Mouse (Mus musculus) adrenal gland, adult 2 months (tissue): ENCODE results near the gene Palm2. TPM values are rescaled to one million over a fixed set of nuclear protein-coding genes. Genes with fewer than 3 reads are reported as not detected.

Experiments
- DNase-seq: peaks from one replicate; pipeline ENCODE4 v3.0.0; 2021
- polyA plus RNA-seq: library from polyadenylated mRNA; depleted of rRNA; stranded (reverse); fragments of >200 nt; gene quantifications from 2 replicates; pipeline ENCODE4 v1.2.3, GENCODE M21; 2012
- total RNA-seq, 2 experiments: library from RNA; stranded (reverse); gene quantifications; 2 replicates each; pipeline ENCODE4 v1.2.3; 2021

Palm2 gene
- total and polyA plus RNA-seq, 3 experiments = 1.9 to 39.5 (median 20.0) TPM

DNA sequence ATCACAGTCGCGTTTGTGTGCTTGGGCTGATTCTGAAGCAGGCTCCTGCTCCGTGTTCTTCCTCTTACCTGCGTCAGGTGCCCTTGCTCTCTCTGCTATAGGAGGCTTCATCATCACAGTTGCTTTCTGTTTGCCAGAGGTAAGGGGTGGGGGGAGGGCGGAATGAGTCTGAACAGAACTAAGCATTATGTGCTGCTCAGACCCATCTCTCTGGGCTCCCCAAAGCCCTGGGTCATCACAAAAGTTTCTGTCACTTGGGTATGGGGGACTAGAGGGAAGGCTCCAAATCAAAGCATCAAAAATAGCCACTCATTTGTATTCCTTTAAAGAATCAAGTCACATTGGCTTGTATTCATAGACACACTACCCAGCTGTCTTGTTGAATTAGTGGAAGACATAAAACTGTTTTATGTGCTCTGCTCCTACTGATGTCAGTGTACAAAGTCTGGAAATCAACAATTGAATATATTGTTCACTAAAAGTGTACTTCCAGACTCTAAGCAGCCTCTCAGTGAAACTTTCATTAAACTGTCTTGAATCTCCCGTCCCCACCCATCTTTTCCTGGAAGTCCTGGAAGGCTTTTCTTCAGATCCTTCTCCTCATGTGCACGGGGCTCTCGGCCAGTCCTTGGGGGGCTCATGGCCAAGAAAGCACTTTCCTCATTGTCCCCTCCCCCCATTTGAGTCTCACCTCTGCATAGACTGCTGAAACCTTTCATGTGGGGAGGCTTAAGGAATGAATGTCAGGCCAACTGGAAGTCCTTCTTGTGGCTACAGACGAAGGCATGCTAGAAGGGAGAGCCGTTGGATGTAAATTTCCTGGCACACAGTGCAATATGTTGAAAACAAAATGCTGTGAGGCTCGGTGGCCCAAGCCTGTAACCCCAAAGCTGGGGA, 269.8 kb downstream of the Palm2 start:
- no peak for DNase-seq

DNA sequence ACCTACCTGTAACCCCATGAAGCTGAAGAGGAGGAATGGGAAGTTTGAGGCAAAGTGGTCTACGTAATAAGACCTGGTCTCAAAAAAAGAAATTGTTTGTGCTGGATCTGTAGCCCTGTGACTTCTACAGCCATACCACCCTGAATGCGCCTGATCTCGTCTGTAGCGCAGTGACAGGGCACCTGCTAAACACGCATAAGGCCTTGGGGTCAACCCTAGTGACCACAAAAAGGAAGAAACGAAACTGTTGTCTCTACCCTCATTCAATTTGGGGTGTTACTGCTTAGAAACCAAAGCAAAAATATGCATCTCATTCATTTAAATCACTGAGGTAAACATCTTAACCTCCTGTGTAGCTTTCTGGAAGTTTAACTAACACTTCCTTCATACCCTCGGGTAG, 270.5 kb downstream of the Palm2 start:
- DNase-seq = no peak

DNA sequence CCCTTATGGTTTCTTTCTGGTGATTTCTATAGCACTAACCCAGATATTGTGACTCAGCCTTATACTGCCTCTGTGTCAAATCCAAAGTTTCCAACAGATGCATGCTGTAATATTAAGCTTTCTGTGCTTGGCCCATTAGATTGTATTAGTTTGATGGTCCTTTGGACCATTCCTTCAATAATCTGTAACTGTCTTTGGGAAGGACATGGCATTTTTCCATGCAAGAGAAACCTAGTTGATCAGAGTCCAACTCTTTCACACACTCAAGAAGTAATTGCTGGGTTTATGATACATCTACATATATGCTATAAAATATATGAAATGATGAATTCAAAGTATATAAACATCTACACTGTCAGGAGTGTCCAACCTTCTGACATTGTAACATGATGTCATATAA, 281.8 kb downstream of the Palm2 start:
- no peak for DNase-seq

DNA sequence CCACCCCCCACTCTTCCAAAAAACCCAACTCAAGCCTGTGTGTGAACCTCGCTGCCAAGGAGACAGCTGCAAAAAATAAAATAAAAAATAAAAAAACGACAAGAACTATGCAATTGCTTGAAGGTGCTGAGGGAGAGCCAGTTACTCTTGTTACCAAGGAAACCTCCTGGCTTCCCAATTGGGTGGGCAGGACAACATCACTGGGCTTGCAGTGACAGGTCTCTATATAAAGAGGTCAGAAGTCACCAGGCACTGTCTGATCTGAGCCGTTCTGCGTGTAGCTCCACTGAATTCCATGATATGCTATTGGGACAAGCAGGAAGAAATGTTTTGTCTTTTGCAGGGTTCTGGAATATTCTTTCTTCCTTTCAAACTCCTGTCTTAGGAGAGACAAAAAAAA, 282.7 kb downstream of the Palm2 start:
- DNase-seq = no peak

DNA sequence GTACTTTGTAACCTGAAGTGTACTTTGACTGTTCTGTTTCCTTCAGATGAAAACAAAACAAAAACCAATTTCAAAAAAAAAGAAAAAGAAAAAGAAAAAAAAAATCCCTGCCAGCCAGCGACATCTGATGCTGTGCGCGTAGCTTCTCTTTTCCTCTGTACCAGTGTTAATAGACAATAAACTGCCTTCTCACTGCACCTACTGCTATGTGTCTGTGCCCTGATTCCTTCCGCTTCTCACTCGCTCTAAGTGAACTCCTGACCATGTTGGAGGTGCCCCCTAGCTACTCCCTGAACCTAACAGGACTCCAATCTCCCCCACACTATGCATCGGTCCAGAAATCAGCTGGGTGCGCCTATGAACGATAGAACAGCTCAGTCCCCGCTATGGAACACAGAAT, 283.3 kb downstream of the Palm2 start, which contains the start of gene Akap2:
Gene Akap2, plus strand, starts transcription at position 304 of the 400 bp plus-strand sequence.
- no peak for DNase-seq

DNA sequence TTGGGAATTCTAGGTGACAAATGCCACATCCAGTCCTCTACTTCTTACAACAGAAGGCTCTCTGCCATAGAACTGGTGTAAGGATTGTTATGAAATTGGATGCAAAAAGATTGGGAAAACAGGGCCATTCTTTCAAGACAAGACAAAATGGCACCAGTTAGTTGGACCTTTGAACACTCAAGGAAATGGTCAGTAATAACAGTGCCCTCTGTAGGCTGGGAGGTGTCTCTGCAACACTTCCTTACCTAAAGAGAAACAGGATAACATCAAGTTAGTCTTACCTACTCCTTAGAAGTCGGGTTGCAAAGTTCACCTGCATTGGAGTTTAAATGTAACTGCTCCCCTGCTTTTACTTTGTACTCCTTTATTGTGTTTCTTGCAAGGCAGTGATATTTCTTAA, 285.3 kb downstream of the Palm2 start:
- no peak for DNase-seq

DNA sequence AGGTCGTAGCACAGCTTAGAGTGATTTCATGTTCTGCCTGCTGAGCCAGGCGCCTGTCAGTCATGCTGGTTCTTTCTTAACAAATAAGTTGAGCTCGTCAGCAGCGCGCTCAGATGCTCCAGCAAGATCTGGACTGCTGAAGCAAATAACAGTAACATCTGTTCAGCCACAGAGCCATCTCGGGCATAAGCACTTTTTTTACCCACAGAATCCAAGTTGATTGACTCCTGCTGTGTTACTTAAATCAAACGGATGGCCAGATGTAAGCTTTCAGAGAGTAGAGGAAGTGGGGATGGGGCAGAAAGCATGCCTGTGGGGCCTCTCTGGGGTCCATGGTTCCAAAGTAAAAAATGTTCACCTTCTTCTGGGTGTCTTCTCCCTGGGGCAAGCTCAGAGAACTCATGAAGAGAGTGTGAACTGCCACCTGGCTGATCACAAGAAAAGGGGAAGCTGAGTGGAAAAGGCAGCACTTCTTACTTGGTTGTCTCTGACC, 286.9 kb downstream of the Palm2 start:
- DNase-seq = no peak

DNA sequence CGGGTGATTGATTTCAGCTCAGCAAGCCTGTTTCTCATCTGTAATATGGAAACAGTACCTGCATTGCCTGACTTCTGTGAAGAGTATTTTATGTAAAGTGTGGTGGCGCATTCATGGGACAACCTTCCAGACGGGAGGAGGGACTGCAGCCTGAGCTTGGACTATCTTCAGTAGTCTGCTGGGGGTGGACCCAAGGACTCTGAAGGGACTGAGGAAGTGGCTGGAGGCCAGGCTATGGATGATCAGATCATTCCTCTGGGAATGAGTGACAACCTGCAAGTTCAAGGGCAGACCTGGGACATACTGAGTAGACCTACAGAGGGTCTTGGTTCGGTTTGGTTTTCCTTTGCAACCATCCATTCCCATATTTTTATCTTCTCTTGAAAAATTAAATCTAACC, 288.2 kb downstream of the Palm2 start:
- no peak for DNase-seq

DNA sequence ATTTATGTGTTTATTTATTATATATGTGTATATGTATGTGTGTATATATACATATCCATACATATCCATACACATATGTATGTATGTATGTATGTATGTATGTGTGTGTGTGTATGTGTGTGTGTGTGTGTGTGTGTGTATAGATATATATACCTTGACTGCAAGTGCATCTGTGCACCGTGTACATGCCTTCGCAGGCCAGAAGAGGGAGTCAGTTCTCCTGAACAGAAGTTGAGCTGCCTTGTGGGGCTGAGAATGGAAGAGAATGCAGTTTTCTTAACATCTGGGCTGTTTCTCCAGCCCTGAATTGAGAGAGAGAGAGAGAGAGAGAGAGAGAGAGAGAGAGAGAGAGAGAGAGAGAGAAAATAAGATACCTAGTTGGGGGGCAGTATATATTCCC, 289.6 kb downstream of the Palm2 start:
- DNase-seq = no peak

DNA sequence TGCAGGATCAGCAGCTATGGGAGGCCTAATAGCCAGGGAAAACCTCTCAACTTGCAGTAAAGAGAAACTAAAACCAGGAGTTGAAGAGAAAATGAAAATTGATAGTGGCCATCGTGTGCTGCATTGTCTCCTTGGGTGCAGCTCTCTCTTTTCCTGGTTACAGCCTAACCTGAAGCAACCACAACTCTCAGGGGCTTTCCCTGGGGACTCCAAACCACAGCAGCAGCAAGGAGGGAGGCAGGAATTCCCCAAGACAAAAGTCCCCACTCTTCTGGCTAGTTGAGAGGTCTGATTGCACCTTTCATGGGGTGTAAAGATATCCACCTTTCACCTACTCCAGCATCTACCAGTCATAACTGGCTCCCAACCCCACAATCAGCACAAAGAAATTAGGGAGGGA, 291.5 kb downstream of the Palm2 start:
- no peak for DNase-seq

DNA sequence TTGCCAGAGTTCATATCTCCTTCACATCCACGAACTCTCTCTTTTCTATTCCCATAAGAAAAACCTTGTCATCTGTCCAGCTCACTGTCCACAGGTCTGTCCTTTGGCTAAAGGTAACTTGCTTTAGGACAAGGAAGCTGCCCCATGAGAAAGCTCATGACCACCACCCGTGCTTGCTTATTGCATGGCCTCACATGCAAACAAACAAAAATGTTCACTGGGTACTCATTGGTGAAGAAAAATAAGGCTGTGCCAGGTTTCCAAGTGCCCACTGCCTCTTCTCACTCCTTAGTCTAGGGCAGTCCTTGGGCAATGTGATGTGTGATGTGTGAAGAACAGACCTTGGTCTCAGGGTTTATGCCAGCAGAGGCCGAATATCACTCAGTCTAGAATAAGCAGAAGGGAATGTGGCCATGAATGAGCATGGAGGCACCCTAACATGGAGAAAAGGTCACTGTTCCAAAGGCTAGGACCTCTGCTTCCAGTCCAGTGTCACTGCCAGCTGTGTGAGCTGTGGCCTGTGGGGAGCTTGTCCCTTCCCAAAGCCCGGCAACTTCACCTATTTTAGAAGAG, 294.6 kb downstream of the Palm2 start:
- peak; percentile 70 for DNase-seq

DNA sequence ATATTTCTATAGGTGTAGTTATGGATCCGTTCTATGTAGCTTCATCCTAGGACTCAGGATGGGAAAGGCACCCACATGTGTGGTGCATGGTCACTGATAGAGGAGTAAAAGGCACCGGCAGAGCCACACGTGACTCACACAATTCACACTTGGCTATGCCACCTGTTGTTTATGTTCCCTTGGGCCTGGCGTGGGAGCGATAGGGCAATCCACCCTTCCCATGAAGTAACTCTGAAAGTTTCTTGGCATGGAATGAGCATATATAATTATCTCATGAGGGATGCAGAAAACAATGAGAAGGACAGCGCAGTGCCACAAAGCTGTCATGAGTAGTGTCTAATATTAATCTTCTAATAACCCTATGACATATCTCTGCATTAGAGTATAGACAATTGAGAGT, 296.0 kb downstream of the Palm2 start:
- no peak for DNase-seq

DNA sequence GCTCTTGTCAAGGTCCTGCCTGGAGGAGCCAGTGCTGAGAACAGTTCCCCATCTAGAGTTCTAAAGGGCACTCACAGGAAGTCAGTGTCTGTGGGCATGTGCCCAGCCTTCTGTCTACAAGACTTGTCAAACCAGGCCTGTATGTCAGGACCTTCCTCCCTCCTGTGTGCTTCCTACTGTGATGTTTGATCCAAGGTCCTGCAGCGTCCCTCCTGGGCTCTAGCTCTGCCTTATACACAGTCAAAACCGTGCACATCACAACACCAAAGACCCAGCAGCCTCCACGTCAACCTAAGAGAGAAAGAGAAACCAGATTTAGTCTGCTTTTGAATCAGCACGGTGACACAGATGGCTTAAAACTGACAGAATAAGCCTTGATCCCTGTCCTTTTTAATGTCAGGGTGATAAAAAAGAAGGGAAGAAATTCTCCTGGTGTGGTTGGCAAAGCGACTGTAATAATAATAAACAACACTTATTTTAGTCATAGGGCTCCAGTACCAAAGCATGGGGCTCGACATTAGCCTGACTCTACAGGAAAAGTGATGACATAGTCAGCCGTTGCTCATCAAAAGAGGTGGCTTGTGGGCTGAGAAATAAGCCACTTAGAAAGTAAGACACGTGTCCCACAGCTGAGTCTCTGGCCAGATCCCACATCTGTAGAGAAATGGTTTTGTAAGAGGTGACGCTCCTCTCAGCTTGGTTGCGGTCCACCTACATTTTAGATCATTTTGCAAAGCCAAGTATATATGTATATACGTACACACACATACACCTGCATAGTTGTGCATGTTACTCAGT, 297.0 kb downstream of the Palm2 start:
- peak; percentile 56 for DNase-seq

DNA sequence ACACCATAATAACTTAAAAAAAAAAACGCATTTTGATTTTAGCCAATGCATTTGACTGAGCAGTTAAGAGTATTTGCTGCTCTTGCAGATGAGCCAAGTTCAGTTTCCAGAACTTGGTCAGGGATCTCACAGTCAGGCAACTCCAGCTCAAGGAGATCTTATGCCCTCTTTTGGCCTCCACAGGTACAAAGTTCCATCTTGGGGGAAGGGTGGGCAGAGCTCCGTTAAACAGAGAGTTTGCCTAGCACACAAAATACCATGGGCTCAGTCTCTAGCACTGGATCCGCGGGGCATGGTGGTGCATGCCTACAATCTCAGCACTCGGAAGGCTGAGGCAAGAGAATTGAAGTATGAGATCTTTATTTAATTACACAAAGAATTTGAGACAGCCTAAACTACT, 298.3 kb downstream of the Palm2 start:
- no peak for DNase-seq

DNA sequence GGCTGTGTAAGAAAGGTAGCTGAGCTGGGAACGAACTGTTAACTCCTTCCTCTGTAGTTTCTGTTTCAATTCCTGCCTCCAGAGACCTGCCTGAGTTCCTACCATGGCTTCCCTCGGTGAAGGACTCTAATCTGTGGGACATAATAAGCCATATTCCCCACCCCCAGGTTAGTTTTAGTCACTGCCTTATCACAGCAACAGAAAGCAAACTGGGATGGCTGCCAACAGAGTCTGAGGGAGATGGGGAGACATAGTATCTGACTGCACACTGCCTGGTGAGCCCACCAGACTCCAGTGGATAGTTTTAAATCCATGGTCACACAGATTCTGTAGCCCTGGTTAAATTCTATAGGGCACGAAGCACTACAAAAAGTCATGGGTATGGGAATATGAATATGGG, 299.4 kb downstream of the Palm2 start:
- DNase-seq = peak; percentile 66

DNA sequence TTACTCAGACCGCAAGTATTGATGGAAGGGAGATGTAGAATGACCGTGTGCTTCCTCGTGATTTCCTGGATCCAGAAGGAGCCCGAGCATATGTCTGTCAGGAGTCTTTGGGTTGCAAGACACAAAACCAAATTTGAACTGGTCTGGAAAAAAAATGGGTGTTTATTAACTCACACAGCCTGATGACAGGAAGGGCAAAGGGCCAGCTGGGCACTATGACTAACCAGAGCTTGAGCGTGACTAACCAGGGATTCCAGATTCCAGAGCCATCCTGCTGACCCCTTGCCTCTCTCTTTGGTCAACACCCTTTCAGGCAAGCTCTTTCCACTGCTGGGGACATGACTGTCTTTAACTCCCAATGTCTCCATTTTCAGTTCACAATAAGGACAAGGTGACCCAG, 301.4 kb downstream of the Palm2 start:
- DNase-seq = peak; percentile 88

DNA sequence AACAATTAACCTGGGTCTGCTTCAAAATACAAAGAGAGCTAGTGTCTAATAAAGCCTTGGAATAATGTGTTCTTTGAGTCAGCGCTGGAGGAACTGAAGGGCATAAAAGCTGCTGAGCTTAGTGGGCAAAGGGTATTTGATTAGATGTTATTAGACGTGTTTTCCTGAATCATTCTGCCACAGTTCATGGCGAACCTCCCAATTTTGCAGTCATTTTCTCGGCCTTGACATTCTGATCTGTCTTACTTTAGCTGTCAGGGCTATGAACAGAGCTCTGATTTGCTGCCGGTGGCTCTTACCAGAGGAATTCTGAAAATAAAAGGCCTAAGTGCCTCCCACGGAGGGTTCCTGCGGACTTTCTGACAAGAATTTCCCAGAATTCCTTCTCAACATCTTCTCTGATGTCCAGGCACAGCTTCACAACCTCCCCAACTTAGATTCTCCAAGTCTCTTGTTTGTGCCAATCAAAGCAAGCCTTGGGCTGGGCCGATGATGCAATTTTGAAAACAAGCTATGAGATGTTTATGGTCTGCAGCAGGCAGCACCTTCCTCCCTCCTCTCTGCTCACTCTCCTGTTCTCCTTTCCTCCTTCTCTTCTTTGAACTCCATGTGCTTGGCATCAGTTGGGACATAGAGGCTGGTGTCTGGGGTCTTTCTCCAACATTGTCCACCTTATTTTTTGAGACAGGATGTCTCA, 305.0 kb downstream of the Palm2 start:
- DNase-seq = peak; percentile 84

DNA sequence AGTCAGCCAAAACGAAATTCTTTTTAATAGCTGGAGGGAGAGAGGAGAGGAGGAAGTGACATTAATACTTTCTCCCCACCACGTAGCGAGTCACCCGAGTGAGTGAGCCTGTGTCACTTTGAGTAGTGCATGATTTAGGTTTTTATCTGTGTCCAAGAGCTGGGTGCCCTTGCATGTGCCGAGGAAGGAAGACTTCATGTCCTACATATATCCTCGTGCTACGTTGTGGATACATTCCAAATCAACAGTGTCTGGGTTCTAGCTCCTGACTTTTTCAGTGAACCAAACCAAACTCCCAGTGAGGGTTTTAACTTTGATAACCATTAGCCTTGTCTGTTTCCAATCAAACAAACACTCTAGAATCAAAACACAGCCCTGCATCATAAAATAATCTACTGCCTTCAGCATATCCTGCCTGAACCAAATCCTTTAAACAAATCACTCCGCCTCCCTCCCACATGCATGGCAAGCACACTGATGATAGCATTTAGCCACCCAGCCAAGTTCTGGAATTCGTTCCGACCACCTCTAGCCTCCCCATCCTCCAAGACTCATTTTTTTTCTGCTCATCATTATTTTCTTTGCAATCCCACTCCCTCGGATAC, 309.4 kb downstream of the Palm2 start:
- DNase-seq = no peak

DNA sequence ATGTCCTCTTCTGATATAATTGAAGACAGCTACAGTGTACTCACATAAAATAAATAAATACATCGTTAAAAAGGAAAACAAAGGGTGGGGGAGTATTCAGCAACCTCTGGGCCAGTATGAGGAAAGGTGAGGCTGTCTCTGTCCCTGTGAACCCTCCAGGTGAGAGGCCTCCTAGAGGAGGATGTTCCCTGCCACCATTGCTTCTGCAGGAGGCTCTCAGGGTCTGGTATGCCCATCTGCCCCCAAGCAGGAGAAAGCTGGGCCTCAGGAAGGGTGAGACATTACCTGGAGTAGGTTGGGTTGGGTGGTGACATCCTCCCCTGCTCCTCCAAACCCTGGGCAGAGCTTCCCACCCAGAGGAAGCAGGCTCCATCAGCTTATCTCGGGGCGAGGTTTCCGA, 316.6 kb downstream of the Palm2 start:
- no peak for DNase-seq

DNA sequence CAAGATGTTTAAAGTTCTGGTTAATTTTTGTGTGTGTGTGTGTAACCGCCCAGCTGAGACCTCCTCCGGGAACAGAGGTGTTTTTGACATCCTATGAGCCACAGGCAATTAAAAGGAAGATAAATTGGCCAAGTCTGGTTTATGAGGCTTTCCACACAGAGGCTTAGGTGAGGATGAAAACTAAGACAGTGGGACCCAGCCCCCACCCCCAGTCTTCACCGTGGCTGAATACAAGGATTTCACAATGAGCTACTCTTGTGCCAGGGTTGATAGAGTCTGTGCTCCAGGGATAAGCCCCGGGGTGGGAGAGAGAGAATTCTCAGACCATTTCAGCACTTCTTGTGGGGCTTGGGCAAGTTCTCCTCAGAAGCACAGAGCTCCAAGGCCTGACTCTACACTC, 317.0 kb downstream of the Palm2 start:
- DNase-seq = no peak

DNA sequence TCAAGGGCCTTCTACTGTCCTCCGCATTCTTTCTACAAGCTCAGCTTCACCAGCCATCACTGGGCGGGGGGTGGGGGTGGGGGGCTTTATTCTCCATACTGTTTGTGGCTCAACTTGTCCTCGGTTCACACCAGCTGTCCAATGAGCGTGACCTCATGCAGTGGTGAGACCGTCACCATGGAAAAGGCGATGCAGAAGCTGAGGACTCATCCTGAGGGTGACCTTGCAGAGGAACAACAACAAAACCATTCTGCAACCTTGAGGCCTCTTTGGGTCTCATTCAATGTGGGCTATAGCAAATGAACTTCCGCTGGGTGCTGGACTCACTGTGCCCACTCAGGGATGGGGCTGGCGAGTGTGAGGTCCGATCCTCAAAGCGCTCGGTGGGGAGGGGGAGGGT, 317.5 kb downstream of the Palm2 start:
- peak; percentile 70 for DNase-seq

DNA sequence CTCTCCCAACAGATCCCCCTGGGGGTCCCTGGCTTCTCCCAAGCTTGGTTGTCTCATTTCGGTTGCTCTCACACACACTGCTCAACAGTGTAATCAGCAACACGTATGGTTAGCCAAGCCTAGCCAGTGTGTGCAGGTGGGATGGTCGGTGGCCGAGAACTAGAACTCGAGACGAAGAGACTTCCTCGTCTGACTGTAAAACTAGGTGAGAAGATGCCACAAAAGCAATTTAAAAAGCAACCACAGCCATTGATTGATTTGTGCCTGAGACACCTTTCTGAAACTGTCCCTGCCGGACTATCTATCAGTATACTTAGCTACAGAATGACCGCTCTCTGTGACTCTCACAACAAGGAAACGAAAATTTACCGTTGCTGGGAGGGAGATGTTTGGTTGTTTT, 321.0 kb downstream of the Palm2 start:
- no peak for DNase-seq
